Mouse (Mus musculus) hindbrain, postnatal 0 days (tissue): ENCODE data around the gene Hacl1. TPM values are rescaled to one million over a fixed set of nuclear protein-coding genes. Genes with fewer than 3 reads are reported as not detected.

Experiments used
- ATAC-seq: fragments of 200-750 bp; cut with Nextera tagmentation; 2 replicates; pipeline ENCODE4 v1.8.0; 2017; ENCODE audit warnings: mild to moderate bottlenecking, moderate TSS enrichment, moderate library complexity
- DNase-seq: peaks from one replicate; pipeline ENCODE4 v3.0.0-alpha.2; 2015; ENCODE audit warnings: low spot score
- H3K27ac ChIP-seq: fragments of 300-500 bp; sonication (generic); 2 replicates; pipeline ENCODE4 v1.5.1; 2014; ENCODE audit warnings: mild to moderate bottlenecking
- H3K27me3 ChIP-seq: fragments of 300-500 bp; sonication (generic); 2 replicates; pipeline ENCODE4 v1.6.1; 2014; ENCODE audit warnings: low read length, mixed read lengths; ENCODE audit not compliant: insufficient read depth
- H3K36me3 ChIP-seq: fragments of 300-500 bp; sonication (generic); 2 replicates; pipeline ENCODE4 v1.6.1; 2014; ENCODE audit warnings: low read length, mixed read lengths; ENCODE audit not compliant: insufficient read depth
- H3K4me1 ChIP-seq: fragments of 300-500 bp; sonication (generic); 2 replicates; pipeline ENCODE4 v1.6.1; 2014; ENCODE audit warnings: antibody characterized with exemption, low read length, mixed read lengths; ENCODE audit not compliant: insufficient read depth
- H3K4me2 ChIP-seq: fragments of 300-500 bp; sonication (generic); 2 replicates; pipeline ENCODE4 v1.6.1; 2014; ENCODE audit warnings: low read depth, mild to moderate bottlenecking, low read length, moderate library complexity, mixed read lengths
- H3K4me3 ChIP-seq: fragments of 300-500 bp; sonication (generic); 2 replicates; pipeline ENCODE4 v1.5.1; 2014; ENCODE audit warnings: low read length
- H3K9ac ChIP-seq: fragments of 300-500 bp; sonication (generic); replicated peaks from 2 replicates; pipeline ENCODE4 v1.6.1; 2014; ENCODE audit warnings: mild to moderate bottlenecking, low read length, moderate library complexity, mixed read lengths
- H3K9me3 ChIP-seq: fragments of 300-500 bp; sonication (generic); 2 replicates; pipeline ENCODE4 v1.6.1; 2016; ENCODE audit warnings: low read length, mixed read lengths
- CTCF ChIP-seq: IDR thresholded peaks from 2 replicates; pipeline ENCODE4 v1.5.1; 2016; ENCODE audit warnings: antibody characterized with exemption, control low read depth, low read depth
- WGBS: fragments of 180-500 bp; shearing (Covaris S2); extraction: QIAGEN DNeasy Blood & Tissue Kit; methylation state at CpG from one replicate; pipeline ENCODE4 v1.1.7; 2014; 5-methylcytosine and 5-hydroxymethylcytosine counted together
- polyA plus RNA-seq: library from polyadenylated mRNA; unstranded; fragments of >200 nt; fragmentation: Nextera tagmentation; extraction: Ambion mirVana; gene quantifications from 2 replicates; pipeline ENCODE4 v1.2.1, GENCODE M21; 2015
- total RNA-seq: library from RNA; depleted of rRNA; stranded (reverse); fragments of >200 nt; gene quantifications from 2 replicates; pipeline ENCODE4 v1.2.3, GENCODE M21; 2014

The Hacl1 gene
- total and polyA plus RNA-seq, 2 experiments from 2014 or later: 10.9 to 12.8 TPM

DNA sequence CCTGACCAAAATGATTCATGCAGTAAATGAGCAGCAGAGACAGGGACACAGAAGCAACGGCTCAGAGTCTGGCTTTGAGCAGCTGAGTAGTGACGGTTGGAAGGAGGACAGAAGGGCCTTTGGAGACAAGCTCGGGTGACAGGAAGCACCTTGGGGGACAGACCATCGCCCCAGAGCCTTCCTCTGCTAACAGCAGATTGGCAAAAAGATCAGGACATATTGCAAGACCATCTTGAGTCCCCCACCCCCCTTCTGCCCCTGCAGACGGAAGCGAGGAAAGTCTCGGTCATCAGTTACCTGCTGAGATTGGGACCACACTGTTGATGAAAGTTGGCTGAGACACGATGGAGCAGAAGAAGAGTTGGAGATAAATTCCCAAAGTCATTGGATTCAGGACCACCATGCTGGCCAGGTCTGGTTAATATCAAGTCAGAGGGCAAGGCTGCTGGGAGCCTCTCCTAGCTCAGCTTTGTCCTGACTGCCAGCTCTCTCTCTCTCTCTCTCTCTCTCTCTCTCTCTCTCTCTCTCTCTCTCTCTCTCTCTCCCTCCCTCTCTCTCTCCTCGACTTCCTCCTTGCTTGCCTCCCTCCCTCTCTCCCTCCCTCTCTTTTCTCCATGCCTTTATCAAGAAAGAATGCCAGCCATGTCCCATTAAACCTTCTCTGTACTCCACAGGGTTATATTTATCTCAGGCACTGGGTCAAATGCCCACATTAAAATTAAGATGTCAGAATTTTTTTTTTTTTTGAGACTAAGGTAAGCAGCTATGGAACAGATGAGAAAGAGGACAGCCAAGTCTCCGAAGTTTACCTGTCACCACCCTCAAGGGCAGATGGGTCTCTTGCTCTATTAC is 64.0 kb downstream of the Hacl1 start:
- Histone ChIP-seq H3K36me3 (no peaks in the 10 kb centered on the region), H3K9me3 (no peaks in the 10 kb centered on the region), H3K4me2 (no peak overlapping the region), H3K4me1 (no peaks in the 10 kb centered on the region), H3K4me3 (no peak overlapping the region), H3K9ac (no peak overlapping the region), H3K27me3 (no peaks in the 10 kb centered on the region), H3K27ac (no peak overlapping the region)
- 50% methylated on average over 10 of the region's 10 CpGs for WGBS
- no peak for TF ChIP-seq CTCF
- DNase-seq (no peak), ATAC-seq (no peak)

GRCm38 (mm10) chr14:31575866-31576265 is 65.2 kb downstream of the Hacl1 start:
- DNase-seq (no peak), ATAC-seq (no peak)
- 70% methylated on average over 9 of the region's 9 CpGs for WGBS

GRCm38 (mm10) chr14:31574903-31575665 is 66.0 kb downstream of the Hacl1 start:
- ATAC-seq (no peak), DNase-seq (no peak)
- H3K9ac ChIP-seq: no peak overlapping the region
- H3K4me2 ChIP-seq: no peak overlapping the region
- H3K4me3 ChIP-seq: no peak overlapping the region
- no peaks in the 10 kb centered on the region for H3K36me3 ChIP-seq
- no peaks in the 10 kb centered on the region for H3K9me3 ChIP-seq
- no peaks in the 10 kb centered on the region for H3K27me3 ChIP-seq
- WGBS: 92% methylated on average over 18 of the region's 18 CpGs
- TF ChIP-seq CTCF: no peak
- no peaks in the 10 kb centered on the region for H3K4me1 ChIP-seq
- H3K27ac ChIP-seq: no peak overlapping the region

More at GRCm38 (mm10) chr14:31575866-31576265, 65.2 kb downstream of the Hacl1 start:
- Histone ChIP-seq H3K36me3 (no peaks in the 10 kb centered on the region), H3K9me3 (no peaks in the 10 kb centered on the region), H3K4me3 (no peak overlapping the region), H3K4me1 (no peaks in the 10 kb centered on the region), H3K27ac (no peak overlapping the region), H3K9ac (no peak overlapping the region), H3K4me2 (no peak overlapping the region), H3K27me3 (no peaks in the 10 kb centered on the region)
- no peak for TF ChIP-seq CTCF

DNA sequence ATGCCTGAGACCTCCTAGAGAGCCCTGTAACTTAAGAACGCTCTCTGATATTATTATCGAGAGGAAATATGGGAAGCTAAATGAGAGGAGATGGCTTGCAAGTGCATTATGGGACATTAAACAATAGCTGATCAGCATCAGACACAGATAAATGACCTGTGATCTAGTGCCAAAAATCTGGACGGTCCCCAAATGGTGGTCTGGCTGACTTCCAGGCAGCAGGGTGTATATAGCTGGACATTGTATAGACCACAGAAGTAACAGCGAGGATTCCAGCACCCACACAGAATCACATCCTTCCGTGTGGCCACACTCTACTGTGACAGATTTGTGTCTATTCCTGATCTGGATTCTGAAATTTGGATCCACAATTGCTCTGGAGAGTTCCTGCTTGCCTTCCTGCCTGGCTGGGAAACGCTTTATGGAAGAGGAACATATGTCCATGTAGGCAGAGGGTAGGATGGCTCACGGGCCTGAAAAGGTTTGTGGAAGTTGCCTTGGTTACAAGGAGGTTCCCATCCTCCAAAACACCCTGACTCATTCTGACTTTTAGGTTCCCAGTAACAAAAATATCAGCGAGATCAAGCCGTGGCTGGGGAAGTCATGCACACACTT is 68.4 kb downstream of the Hacl1 start:
- H3K27ac ChIP-seq: no peak overlapping the region
- H3K4me3 ChIP-seq: no peak overlapping the region
- ATAC-seq (no peak), DNase-seq (peak; percentile 2)
- no peak overlapping the region for H3K9ac ChIP-seq
- 60% methylated on average over 9 of the region's 9 CpGs for WGBS
- no peaks in the 10 kb centered on the region for H3K9me3 ChIP-seq
- 0 out of 2 replicates have a peak, but pooled peaks cover 4% of the 10 kb centered on the region for H3K4me1 ChIP-seq
- no peaks in the 10 kb centered on the region for H3K36me3 ChIP-seq
- H3K27me3 ChIP-seq: no peaks in the 10 kb centered on the region
- no peak for TF ChIP-seq CTCF
- H3K4me2 ChIP-seq: no peak overlapping the region

- H3K4me1 ChIP-seq: 0 out of 2 replicates have a peak, but pooled peaks cover 4% of the 10 kb centered on the region
- no peak for ATAC-seq
- no peaks in the 10 kb centered on the region for H3K9me3 ChIP-seq
- H3K36me3 ChIP-seq: no peaks in the 10 kb centered on the region
- no peak overlapping the region for H3K4me3 ChIP-seq
- no peak overlapping the region for H3K4me2 ChIP-seq
- DNase-seq: no peak
- H3K27me3 ChIP-seq: no peaks in the 10 kb centered on the region
- 84% methylated on average over 5 of the region's 5 CpGs for WGBS
- H3K27ac ChIP-seq: no peak overlapping the region
- no peak for TF ChIP-seq CTCF
- H3K9ac ChIP-seq: no peak overlapping the region
These were observed 69.7 kb downstream of the Hacl1 start for GRCm38 (mm10) chr14:31571419-31571818.

DNA sequence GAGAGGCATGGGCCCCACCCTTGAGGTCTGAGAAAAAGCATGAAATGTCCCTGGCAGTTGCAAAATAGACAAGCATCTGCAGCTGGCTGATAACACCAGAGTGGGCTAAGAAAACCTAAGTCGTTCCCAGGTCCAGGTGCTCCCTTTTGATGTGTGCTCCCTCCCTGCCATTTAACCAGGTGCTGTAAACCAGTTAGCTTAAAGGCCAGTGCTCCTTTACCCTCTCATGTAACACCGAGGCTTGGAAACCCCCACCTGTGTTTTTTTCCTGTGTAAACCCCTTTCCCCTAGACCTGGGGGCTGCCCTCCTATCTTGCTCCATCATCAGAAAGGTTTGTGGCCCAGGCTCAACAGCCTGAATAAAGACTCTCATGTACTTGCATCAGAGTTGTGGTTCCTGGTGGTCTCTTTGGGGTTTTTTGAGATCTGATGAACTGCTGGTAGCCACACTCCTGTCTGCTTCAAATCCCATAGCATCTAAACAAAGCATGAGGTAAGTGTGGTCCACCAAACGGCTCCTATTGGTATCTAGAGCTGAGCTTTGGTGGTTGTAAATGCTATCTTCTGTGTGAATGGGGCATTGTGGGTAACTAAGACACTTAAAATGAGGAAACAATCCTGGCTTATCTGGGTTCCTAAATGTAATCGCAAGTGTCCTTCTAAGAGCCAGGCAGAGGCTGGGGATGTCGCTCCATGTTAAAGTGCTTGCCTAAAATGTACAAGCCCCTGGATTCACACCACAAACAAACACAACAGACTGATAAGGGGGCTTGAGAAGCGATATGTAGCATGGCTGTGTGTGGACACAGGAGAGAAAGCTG is 70.7 kb downstream of the Hacl1 start:
- 83% methylated on average over 6 of the region's 6 CpGs for WGBS
- no peak for DNase-seq
- no peaks in the 10 kb centered on the region for H3K27me3 ChIP-seq
- H3K36me3 ChIP-seq: no peaks in the 10 kb centered on the region
- H3K4me1 ChIP-seq: 0 out of 2 replicates have a peak, but pooled peaks cover 4% of the 10 kb centered on the region
- H3K27ac ChIP-seq: no peak overlapping the region
- ATAC-seq: no peak
- H3K4me3 ChIP-seq: no peak overlapping the region
- H3K9me3 ChIP-seq: no peaks in the 10 kb centered on the region
- TF ChIP-seq CTCF: no peak
- no peak overlapping the region for H3K9ac ChIP-seq
- no peak overlapping the region for H3K4me2 ChIP-seq
